Mouse (Mus musculus) right cerebral cortex, postnatal 36 days (tissue): ENCODE results near the gene Gspt1.
A peak's percentile ranks its signal among the peaks of the same experiment; 100 is the strongest.
"Not testable (repeated sequence)": the region's sequence is repeated elsewhere in the genome, so short reads cannot be mapped to it uniquely, and the experiment has no call there.

Experiments used
- DNase-seq, 2 experiments: peaks; one replicate each; pipeline ENCODE4 v3.0.0; 2022; ENCODE audit warnings: low spot score in 2 of 2, mixed read lengths in 1 of 2

Gspt1 gene

GRCm38 (mm10) chr16:11253898-11254722 lies at the start of gene Gspt1:
Gene Gspt1, minus strand, starts transcription at chr16:11254325.
- peak; percentile 99 for DNase-seq

GRCm38 (mm10) chr16:11303741-11304140 lies 49.6 kb upstream of the Gspt1 start:
- no peak for DNase-seq

- not testable (repeated sequence) for DNase-seq
These were observed 43.6 kb upstream of the Gspt1 start for GRCm38 (mm10) chr16:11297700-11298099.

GRCm38 (mm10) chr16:11295583-11295982 lies 41.5 kb upstream of the Gspt1 start:
- DNase-seq, result not testable (repeated sequence)

GRCm38 (mm10) chr16:11288873-11289272 lies 34.7 kb upstream of the Gspt1 start:
- not testable (repeated sequence) for DNase-seq

- no peak for DNase-seq
These were observed 31.8 kb upstream of the Gspt1 start for GRCm38 (mm10) chr16:11285949-11286348.

- DNase-seq, result no peak
These were observed 30.8 kb upstream of the Gspt1 start for GRCm38 (mm10) chr16:11284881-11285280.

GRCm38 (mm10) chr16:11282655-11283232 lies 28.6 kb upstream of the Gspt1 start:
- DNase-seq, result peak in 1 of 2 experiments; percentile 9

- no peak for DNase-seq
These were observed 24.7 kb upstream of the Gspt1 start for GRCm38 (mm10) chr16:11278778-11279177.

GRCm38 (mm10) chr16:11276888-11277287 lies 22.8 kb upstream of the Gspt1 start:
- no peak for DNase-seq

GRCm38 (mm10) chr16:11271073-11271472 lies 16.9 kb upstream of the Gspt1 start:
- DNase-seq, result no peak

- no peak for DNase-seq
These were observed 16.5 kb upstream of the Gspt1 start for GRCm38 (mm10) chr16:11270642-11271041.

- DNase-seq, result no peak
These were observed 15.7 kb upstream of the Gspt1 start for GRCm38 (mm10) chr16:11269808-11270207.

- DNase-seq, result no peak
These were observed 12.4 kb upstream of the Gspt1 start for GRCm38 (mm10) chr16:11266556-11266955.

- DNase-seq, result no peak
These were observed 9.1 kb upstream of the Gspt1 start for GRCm38 (mm10) chr16:11263266-11263665.

GRCm38 (mm10) chr16:11254723-11255164 lies 619 bp upstream of the Gspt1 start:
- DNase-seq, result no peak

GRCm38 (mm10) chr16:11253065-11253831 lies 877 bp downstream of the Gspt1 start:
- peak; percentile 8 to 16 for DNase-seq

GRCm38 (mm10) chr16:11247791-11248190 lies 6.3 kb downstream of the Gspt1 start:
- no peak for DNase-seq

GRCm38 (mm10) chr16:11245767-11246166 lies 8.4 kb downstream of the Gspt1 start:
- DNase-seq, result no peak

- no peak for DNase-seq
These were observed 11.7 kb downstream of the Gspt1 start for GRCm38 (mm10) chr16:11242401-11242800.

GRCm38 (mm10) chr16:11217801-11218200 lies 36.3 kb downstream of the Gspt1 start:
- DNase-seq, result no peak
